Mouse (Mus musculus): ENCODE data around the gene Gipc2.

Gipc2 gene

GRCm38 (mm10) chr3:152190679-152191477, 24.8 kb upstream of the Gipc2 start:
- no peak for DNase-seq (ENCODE audit: low read depth, low spot score)

GRCm38 (mm10) chr3:152189306-152189705, 23.3 kb upstream of the Gipc2 start:
- DNase-seq (ENCODE audit: low read depth, low spot score): no peak

DNA sequence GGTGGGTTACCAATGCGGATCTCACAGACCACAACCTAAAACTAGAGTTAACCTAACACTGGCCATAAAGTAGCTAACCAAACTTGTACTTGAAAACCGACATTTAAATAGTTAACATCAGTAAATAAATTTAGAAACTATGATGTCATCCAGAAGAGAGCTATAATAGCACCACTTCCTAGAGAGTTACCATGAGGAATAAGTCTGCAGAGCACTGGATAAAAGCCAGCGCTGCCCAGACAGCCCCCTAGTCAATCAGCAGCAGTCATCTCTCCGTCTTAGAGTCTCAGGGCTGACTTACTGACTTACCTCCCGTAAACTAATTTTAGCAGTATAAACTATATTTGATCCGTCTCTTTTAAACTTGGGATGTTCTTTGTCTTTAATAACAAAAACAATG, 20.1 kb upstream of the Gipc2 start:
- DNase-seq (ENCODE audit: low read depth, low spot score): no peak

- DNase-seq (ENCODE audit: low read depth, low spot score): no peak
These were observed 17.5 kb upstream of the Gipc2 start for GRCm38 (mm10) chr3:152183522-152183921.

DNA sequence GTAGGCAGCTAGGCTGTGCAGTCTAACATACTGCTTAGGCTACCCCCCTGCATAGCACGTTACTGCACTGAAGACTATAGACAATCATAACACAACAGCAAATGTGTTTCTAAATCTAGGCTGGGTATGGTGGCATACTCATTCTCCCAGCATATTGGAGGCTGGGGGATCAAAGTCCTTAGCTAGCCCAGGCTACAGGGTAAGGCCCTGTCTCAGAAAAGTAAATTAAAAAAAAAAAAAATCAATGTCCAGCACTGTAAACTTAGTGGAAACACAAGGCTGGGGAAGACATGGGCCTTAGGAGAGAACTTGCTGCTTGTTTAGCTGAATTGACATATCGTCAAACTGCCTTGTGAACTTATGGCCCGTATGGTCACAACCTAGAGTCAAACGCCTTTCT, 14.6 kb upstream of the Gipc2 start:
- DNase-seq (ENCODE audit: low read depth, low spot score): no peak

GRCm38 (mm10) chr3:152179285-152179684, 13.3 kb upstream of the Gipc2 start:
- no peak for DNase-seq (ENCODE audit: low read depth, low spot score)

DNA sequence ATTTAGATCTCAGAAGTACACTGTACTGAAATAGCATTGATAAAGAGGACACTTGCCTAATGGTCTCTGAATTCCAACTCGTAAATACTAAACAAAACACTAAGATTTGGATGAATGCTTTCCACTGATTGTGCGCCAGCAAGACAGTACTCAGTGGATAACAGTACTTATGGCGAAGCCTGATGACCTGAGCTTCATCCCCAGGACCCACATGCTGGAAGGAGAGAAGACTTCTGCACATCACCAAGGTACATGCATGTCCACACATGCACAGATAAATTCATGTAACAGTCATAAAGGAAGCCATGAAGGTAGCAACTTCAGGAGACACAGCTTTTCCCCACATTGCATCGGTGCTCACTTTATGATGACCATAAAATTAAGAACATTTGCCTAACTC, 12.8 kb upstream of the Gipc2 start:
- no peak for DNase-seq (ENCODE audit: low read depth, low spot score)

- no peak for DNase-seq (ENCODE audit: low read depth, low spot score)
These were observed 6.4 kb upstream of the Gipc2 start for GRCm38 (mm10) chr3:152172322-152172935.

DNA sequence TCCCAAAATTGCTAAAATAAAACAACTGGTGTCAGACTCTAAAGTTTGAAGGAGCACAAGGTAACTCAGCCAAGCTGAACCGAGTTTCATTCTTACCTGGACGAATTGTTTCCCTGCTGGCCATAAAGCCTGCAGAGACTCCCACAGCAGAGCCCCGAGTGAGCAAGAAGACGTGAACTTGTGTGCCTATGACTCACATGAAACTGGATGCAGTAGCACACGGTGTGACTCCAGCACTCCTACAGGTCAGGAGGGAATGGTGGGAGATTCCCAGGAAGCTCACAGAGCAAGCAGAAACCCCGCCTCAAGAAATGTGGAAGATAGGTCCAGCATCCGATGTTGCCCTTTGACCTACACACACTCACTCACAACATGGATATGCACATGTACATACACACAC, 5.8 kb upstream of the Gipc2 start:
- DNase-seq (ENCODE audit: low read depth, low spot score): peak; percentile 68

GRCm38 (mm10) chr3:152171236-152171635, 5.2 kb upstream of the Gipc2 start:
- peak; percentile 65 for DNase-seq (ENCODE audit: low read depth, low spot score)

- peak; percentile 36 for DNase-seq (ENCODE audit: low read depth, low spot score)
These were observed 4.4 kb upstream of the Gipc2 start for GRCm38 (mm10) chr3:152170407-152170806.

- DNase-seq (ENCODE audit: low read depth, low spot score): no peak
These were observed 2.0 kb upstream of the Gipc2 start for GRCm38 (mm10) chr3:152168007-152168406.

DNA sequence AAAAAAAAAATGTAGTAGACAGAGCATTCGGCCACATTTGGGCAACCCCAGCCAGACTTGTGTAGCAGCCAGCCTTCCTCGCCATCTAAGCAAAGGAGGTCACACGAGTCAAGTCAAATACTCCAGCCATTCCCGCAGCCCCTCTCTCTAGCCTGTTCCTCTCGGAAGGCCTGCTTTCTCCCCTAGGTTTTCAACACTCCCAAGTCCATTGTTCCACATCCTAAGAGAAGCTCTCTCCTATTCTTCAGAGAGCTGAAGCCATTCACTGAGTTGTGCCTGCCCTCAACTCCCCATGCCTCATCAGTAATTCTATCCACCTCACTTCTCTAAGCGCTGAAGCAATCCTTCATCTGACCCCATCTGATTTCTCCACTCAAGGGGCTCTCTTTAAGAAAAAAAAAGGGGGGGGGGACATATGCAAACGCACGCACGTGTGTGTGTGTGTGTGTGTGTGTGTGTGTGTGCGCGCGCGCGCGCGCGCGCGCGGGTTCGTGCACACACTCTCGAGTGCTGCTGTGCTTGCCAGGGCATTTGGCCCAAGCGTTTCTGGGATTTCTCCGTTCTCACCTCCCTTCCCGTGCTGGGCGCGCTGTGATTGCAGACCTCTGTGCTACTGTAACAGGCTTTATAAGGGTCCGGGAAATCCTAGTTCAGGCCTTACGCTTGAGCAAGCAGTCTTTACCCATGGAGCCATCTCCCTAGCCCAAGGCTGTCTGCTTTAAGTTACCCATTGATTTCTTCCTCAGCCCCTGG, 845 bp upstream of the Gipc2 start:
- no peak for DNase-seq (ENCODE audit: low read depth, low spot score)

DNA sequence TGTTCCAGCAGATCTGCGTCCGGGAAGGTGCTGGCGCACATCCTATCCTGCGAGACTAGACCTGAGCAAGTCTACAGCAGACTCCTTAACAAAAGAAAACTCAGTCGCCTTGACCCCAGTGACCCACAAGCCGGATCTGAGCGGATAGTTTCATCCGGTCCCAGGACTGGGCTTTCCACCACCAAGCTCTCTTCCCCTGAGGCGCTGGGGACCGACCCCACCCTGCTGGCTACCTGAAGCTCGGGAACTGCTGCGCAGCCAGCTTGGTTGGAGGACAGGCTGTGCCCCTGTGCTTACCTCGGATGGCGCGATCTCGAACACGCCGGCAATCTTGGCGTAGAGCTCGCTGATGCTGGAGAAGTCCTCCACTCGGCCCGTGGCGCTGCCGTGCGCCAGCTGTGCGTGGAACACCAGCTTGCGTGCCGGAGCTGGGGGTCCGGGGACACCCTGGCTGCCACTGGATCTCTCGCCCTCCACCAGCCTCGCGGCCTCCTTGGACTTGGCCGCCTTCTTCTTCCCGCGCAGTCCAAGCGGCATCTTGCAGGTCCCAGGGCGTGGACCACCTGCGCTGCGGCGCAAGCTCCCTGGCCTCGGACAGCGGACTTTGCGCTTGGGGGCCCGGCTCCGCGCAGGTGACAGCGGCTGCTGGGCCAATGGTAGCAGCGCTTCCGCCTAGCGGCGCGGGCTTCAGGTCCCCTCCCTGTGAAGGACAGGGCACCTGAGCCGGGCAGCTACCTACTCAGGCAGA, 505 bp downstream of the Gipc2 start:
- no peak for DNase-seq (ENCODE audit: low read depth, low spot score)

GRCm38 (mm10) chr3:152165014-152165350, 1.0 kb downstream of the Gipc2 start:
- no peak for DNase-seq (ENCODE audit: low read depth, low spot score)

- DNase-seq (ENCODE audit: low read depth, low spot score): no peak
These were observed 2.7 kb downstream of the Gipc2 start for GRCm38 (mm10) chr3:152163320-152163719.

GRCm38 (mm10) chr3:152160607-152161006, 5.4 kb downstream of the Gipc2 start:
- no peak for DNase-seq (ENCODE audit: low read depth, low spot score)

DNA sequence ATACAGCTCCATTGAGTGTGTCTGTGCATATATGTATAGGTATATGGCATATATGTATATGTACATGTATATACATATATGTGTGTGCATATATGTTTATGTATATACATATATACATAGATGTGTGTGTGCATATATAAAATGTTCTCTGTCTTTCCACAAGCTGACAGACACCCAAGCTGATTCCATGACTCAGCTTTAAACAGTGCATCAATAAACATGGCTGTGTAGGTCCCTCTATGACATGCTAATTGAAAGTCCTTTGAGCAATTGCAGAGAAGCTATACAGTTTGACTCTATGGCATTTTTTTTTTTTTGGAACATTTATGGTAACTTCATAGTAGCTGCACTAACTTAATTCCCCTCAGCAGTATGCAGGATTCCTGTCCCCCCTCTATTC, 6.7 kb downstream of the Gipc2 start:
- DNase-seq (ENCODE audit: low read depth, low spot score): no peak

DNA sequence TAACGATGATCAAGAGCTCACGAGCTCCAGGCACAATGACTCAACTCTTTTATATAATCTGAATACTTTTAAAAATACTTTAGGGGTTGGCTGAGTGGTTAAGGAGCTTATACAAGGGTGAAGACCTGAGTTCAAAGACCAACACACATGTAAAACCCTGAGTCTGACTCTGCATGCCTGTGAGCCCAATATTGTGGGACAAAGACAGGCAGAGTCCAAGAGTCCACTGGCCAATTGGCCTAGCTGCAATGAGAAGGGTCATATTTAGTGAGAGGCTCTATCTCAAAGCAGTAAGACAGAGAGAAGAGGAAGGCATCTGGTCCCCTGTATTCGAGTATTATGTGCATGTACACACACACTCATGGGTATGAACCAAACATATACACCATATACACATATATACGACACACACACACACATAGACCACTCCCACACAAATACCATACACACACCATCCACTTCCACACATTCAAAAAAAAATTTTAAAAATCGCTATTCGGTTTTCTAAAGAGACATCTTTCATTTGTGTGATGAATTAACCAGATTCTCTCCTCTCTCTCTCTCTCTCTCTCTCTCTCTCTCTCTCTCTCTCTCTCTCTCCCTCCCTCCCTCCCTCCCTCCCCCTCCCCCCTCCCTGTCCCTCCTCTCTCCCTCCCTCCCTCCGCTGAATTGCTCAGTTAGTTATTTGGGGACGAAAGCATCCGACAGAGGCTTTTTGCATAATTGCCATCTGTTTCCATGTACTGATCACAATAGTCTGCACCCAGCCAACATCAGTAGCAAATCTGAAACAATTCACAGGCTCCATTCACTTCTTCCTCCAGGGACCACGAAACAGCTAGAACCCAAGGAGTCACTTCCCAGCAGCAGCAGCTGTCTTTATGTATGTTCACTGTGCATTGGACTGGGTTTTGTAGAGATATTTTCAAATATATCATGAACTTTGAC, 7.4 kb downstream of the Gipc2 start:
- no peak for DNase-seq (ENCODE audit: low read depth, low spot score)

GRCm38 (mm10) chr3:152156816-152157496, 9.1 kb downstream of the Gipc2 start:
- DNase-seq (ENCODE audit: low read depth, low spot score): no peak
